Mouse (Mus musculus) hindbrain, embryonic 10.5 days (tissue): Measurements from ENCODE around the gene Map1s. TPM values are rescaled to one million over a fixed set of nuclear protein-coding genes. Genes with fewer than 3 reads are reported as not detected.
"Not testable (repeated sequence)": the region's sequence is repeated elsewhere in the genome, so short reads cannot be mapped to it uniquely, and the experiment has no call there.

Experiments
- DNase-seq: peaks from one replicate; pipeline ENCODE4 v3.0.0-alpha.2; 2017; ENCODE audit warnings: low spot score
- H3K27ac ChIP-seq: fragments of 300-500 bp; sonication (generic); 2 replicates; pipeline ENCODE4 v1.5.1; 2016; ENCODE audit warnings: mild to moderate bottlenecking, moderate library complexity
- H3K27me3 ChIP-seq: fragments of 300-500 bp; sonication (generic); 2 replicates; pipeline ENCODE4 v1.6.1; 2016; ENCODE audit warnings: mild to moderate bottlenecking; ENCODE audit not compliant: poor library complexity, insufficient read depth, severe bottlenecking
- H3K36me3 ChIP-seq: fragments of 300-500 bp; sonication (generic); 2 replicates; pipeline ENCODE4 v1.6.1; 2016; ENCODE audit warnings: mild to moderate bottlenecking, moderate library complexity
- H3K4me1 ChIP-seq: fragments of 300-500 bp; sonication (generic); replicated peaks from 2 replicates; pipeline ENCODE4 v1.6.1; 2016; ENCODE audit warnings: mild to moderate bottlenecking
- H3K4me3 ChIP-seq: fragments of 300-500 bp; sonication (generic); 2 replicates; pipeline ENCODE4 v1.5.1; 2016; ENCODE audit warnings: mild to moderate bottlenecking, moderate library complexity
- H3K9me3 ChIP-seq: fragments of 300-500 bp; sonication (generic); 2 replicates; pipeline ENCODE4 v1.6.1; 2016; ENCODE audit warnings: mild to moderate bottlenecking, moderate library complexity
- WGBS: fragments of 180-500 bp; shearing (Covaris S2); methylation state at CpG from one replicate; pipeline ENCODE4 v1.1.7; 2016; 5-methylcytosine and 5-hydroxymethylcytosine counted together
- polyA plus RNA-seq: library from polyadenylated mRNA; unstranded; fragments of >200 nt; fragmentation: Nextera tagmentation; extraction: Ambion mirVana; gene quantifications from 2 replicates; pipeline ENCODE4 v1.2.1, GENCODE M21; 2016

Map1s gene
- polyA plus RNA-seq, 1 experiment from 2014 or later: 74.5 TPM

DNA sequence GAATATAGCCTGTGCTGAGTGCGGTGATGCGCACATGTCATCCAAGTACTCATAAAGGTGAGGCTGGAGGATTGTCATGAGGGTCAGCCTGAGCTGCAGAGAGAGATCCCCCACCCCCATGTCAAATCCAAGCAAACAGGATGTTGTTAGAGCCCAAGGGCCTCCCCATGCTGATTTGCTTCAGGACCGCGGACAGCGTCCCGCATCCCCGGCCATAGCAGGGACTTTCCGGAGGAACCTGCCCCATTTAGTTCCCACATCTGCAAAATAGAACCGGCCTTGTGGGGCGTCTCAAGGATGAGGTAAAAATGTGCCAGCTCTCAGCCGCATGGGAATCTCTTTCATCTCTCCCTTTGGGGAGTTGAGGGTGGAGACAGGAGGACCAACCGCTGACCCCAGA, 20.1 kb upstream of the Map1s start:
- 15% methylated on average over 12 of the region's 12 CpGs for WGBS
- no peaks in the 10 kb centered on the region for H3K9me3 ChIP-seq
- peaks cover 9% of the 10 kb centered on the region for H3K4me1 ChIP-seq
- peak; percentile 39 for DNase-seq
- H3K27ac ChIP-seq: no peak overlapping the region
- peaks cover under 1% of the 10 kb centered on the region; the same call in 1 of the 2 replicates for H3K36me3 ChIP-seq
- no peak overlapping the region for H3K4me3 ChIP-seq
- H3K27me3 ChIP-seq: peaks cover 34% of the 10 kb centered on the region

DNA sequence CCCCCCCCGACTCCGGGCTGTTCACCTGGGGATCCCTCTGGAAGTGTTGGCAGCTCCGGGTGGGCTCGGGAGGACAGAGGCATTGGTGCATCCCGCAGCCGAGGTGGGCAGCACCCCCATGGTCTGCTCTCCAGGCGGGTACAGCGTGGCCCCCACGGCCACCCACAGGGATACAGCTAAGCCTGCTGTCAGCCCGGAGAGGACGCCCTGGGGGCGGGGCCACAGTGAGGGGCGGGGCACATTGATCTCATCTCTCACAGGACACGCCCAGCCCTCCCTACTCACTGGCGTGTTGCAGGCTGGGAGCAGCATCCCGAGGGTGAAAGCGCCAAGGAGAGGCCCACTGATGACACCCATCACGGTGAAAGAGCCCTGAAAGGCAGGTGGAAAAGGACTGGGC, 18.1 kb upstream of the Map1s start:
- Histone ChIP-seq H3K4me3 (peak overlapping the region; percentile 20), H3K4me1 (peaks cover 21% of the 10 kb centered on the region), H3K27me3 (peaks cover 55% of the 10 kb centered on the region), H3K27ac (0 out of 2 replicates have a peak overlapping the region, but pooled peaks have one; percentile 3), H3K9me3 (no peaks in the 10 kb centered on the region), H3K36me3 (peaks cover 8% of the 10 kb centered on the region)
- no peak for DNase-seq
- WGBS: 9% methylated on average over 18 of the region's 18 CpGs

DNA sequence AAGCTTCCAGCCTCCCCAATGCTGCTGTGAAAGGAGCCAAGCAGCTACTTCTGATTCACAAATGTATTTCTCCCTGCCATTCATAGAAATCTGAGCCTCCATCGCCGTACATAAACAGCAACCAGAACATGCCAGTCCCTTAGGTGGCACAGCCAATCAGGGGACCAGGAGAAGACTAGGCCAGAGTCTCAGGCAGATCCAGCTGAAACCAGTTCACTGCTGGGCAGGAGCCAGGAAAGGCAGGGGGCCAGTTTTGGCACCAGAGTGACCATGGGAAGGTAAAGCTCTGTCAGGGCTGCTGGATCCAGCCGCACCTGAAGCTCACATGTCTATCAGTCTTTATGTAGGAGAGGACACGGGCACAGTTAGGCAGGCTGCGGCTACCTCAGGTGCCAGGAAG, 15.1 kb upstream of the Map1s start:
- no peak for DNase-seq
- WGBS: 93% methylated on average over 5 of the region's 5 CpGs
- Histone ChIP-seq H3K27me3 (peaks cover 79% of the 10 kb centered on the region), H3K27ac (no peak overlapping the region), H3K4me3 (no peak overlapping the region), H3K36me3 (peaks cover 38% of the 10 kb centered on the region), H3K4me1 (peaks cover 39% of the 10 kb centered on the region), H3K9me3 (no peaks in the 10 kb centered on the region)

DNA sequence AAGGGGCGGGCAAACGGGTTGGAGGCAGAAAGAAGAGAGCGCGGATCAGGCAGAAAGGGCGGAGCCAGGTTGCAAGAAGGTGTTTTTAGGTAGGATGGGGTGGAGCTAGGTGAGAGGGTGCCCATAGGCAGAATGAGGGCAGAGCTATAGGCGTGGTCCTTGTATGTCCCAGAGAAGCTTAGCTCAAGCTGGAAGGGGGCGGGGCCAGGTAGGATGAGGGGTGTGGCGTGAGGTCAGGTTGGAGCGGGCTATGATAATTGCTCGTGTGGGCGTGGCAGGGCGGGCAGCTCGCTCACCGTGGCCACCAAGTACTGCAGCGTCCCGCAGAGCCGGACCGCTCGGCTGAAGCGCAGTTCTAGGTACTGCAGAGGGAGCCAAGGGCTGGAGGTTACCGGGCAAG, 14.4 kb upstream of the Map1s start:
- Histone ChIP-seq H3K4me1 (peaks cover 46% of the 10 kb centered on the region), H3K27me3 (peaks cover 74% of the 10 kb centered on the region), H3K4me3 (peak overlapping the region; percentile 18; the same call in 1 of the 2 replicates), H3K36me3 (peaks cover 45% of the 10 kb centered on the region), H3K9me3 (no peaks in the 10 kb centered on the region), H3K27ac (no peak overlapping the region)
- 6% methylated on average over 21 of the region's 21 CpGs for WGBS
- no peak for DNase-seq

DNA sequence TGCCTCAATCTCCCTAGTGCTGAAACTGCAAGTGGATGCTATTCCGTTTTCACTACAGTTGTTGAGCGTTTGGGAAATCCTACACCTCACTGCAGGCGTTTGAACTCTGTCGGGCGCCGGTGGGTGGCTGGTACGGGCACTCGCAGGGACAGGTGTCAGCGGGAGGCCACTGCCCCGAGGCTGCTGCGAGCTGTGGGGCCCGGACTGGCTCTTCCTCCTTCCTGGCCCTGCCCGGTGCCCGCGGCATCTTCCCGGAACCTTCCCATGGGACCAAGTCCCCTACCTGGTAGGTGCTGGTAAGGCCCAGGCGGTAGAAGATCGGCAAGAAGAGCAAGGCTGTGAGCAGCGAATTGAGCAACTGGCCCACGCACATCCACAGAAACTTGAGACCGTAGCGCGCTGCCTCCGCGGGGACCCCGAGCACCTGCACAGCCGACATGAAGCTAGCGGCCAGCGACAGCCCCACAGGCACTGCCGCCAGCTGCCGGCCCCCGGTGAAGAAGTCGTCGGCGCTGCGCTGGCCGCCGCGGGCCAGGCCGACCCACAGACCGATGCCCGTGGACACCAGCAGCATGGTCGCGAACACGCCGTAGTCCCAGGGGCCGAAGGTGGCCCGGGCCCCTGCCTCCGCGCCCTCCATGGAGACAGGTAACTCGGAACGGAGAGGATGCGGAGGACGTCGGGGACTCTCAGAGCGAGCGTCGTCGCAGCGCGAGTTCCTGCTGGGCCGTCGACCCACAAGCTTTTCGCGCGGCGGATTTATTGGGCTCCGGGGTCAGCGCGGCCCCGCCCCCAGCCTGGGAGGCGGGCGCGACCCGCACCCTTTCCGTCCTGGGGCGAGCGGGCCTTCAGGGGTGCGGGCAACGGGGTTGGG, 13.5 kb upstream of the Map1s start, which contains the start of gene Slc5a5:
Gene Slc5a5, minus strand, starts transcription at position 736 of the 874 bp plus-strand sequence.
- WGBS: 2% methylated on average over 80 of the region's 80 CpGs
- peak within 1 kb of the TSS; percentile 45 for H3K4me3 ChIP-seq
- H3K27me3 ChIP-seq: peaks cover 74% of the 10 kb centered on the region
- peaks cover 47% of the 10 kb centered on the region for H3K4me1 ChIP-seq
- peaks cover 45% of the 10 kb centered on the region for H3K36me3 ChIP-seq
- H3K27ac ChIP-seq: peak within 1 kb of the TSS; percentile 45; the same call in 1 of the 2 replicates
- H3K9me3 ChIP-seq: no peaks in the 10 kb centered on the region
- no peak for DNase-seq

DNA sequence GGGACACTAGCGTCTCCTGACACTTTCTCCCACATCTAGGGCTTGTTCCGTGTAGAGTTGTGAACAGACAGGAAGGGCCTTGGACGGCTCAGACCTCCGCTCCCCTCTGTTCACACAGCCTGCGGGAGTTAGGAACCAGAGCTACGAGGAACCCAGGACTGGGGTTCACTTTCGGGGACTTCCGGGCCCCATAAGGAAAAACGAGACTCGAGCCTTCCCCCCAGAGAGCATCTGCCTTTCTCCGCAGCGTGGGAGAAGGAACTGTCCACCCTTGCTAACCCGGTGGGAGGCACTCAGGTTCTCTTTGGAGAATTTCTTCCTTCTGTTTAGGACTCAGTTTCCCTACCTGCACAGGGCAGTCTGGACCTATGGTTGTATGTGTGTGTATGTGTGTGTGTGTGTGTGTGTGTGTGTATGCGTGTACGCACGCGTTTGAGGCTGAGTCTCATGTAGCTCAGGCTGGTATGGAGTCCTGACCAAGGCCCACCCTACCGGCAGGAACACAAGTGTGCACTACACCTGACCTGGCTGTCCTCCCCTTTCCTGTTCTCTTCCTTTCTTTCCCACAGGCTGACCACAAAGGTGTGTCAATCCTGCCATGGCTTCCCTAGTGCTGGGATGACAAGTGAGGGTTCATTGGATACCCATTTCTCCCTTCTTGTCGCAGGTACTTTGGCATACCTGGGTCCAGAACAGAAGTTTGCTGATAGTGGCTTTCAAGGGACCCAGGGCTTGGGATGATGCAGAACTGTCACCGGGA, 12.7 kb upstream of the Map1s start:
- peak overlapping the region; percentile 45 for H3K4me3 ChIP-seq
- DNase-seq: peak; percentile 51
- H3K27ac ChIP-seq: no peak overlapping the region
- H3K36me3 ChIP-seq: peaks cover 45% of the 10 kb centered on the region
- H3K4me1 ChIP-seq: peaks cover 41% of the 10 kb centered on the region
- H3K27me3 ChIP-seq: peaks cover 72% of the 10 kb centered on the region
- WGBS: 30% methylated on average over 20 of the region's 20 CpGs
- no peaks in the 10 kb centered on the region for H3K9me3 ChIP-seq

DNA sequence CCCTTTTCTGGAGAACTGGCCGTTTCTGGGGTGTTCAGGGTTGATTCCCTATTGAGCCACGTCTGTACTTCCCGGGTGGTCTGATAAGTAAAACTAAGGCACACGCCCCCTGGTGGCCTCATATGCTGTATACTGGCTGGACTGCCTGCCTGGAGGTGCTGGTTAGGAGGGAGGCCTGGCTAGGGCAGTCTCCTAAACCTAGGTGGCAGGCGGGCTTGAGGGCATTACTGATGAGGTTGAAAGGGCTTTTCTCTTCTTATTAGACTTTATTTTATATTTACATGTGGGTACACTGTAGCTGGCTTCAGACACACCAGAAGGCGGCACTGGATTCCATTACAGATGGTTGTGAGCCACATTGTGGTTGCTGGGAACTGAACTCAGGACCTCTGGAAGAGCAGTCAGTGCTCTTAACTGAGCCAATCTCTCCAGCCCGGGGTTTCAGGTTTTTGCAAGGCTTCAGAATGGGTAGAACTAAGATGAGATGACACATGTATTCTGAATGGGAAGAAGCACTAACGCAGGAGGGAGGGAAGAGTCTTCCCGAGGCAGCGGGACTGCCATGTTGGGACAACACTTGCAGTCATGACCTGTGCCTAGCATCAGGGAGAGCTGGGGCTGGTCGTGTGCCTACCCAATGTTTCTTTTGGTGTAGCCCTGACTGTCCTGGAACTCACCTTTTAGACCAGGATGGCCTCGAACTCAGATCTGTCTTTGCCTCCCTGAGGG, 11.9 kb upstream of the Map1s start:
- Histone ChIP-seq H3K4me3 (peak overlapping the region; percentile 45; the same call in 1 of the 2 replicates), H3K36me3 (peaks cover 45% of the 10 kb centered on the region), H3K4me1 (peaks cover 48% of the 10 kb centered on the region), H3K27me3 (peaks cover 64% of the 10 kb centered on the region), H3K9me3 (no peaks in the 10 kb centered on the region), H3K27ac (no peak overlapping the region)
- DNase-seq: peak; percentile 87
- WGBS: 29% methylated on average over 12 of the region's 12 CpGs

DNA sequence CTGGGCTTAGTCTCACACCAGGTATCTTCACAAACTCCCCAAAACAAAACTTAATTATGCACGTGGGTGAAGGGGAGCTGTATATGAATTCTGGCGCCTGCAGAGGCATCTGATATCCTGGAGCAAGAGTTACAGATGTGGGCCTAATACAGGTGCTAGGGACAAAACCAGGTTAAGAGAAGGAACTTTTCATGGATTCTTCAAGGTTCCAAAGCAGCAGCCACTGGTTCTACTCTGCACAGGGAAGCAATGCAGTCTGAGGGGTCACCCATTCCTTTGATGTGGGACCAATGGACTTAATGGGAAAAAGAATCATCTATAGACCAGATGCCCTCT, 11.4 kb upstream of the Map1s start:
- no peak overlapping the region for H3K27ac ChIP-seq
- peaks cover 45% of the 10 kb centered on the region for H3K36me3 ChIP-seq
- no peak for DNase-seq
- peaks cover 59% of the 10 kb centered on the region for H3K27me3 ChIP-seq
- peaks cover 50% of the 10 kb centered on the region for H3K4me1 ChIP-seq
- WGBS: 66% methylated on average over 2 of the region's 2 CpGs
- H3K9me3 ChIP-seq: no peaks in the 10 kb centered on the region
- no peak overlapping the region for H3K4me3 ChIP-seq

DNA sequence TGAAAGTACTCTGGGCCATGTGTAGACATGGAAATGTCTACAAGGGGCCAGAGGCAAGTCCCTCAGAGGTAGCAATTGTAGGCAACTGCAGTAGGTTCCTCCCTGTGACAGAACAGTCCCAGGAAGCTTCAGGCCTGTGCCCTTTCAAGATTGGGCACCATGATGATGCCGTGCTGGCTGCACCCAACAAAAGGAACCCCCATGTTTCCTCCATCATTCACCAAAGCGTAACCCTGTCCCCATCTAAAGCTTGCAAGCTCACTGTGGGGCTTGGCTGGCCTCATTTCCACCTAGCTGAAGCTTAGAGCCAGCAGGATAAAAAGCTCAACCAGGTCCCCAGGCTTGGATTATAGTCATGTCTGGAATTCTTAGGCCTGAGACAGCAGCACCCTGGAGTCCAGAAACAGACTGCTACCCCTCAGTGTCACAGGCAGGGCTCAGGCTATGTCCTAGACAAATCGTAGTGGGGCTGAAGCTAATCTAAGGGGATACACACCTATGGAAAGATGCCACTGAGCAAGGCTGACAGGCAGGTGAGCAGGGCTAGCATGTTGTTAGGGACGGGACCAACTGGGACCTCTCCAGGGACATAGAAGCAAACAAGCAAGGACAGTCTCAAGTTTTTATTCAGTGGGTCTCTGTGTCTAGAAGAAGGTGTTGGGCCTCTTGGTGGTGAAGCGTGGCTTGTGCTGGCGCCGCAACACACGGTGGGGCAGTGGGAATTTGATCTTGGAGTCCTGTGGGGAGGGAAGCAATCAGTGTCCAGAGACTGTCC, 10.8 kb upstream of the Map1s start:
- Histone ChIP-seq H3K4me1 (peaks cover 50% of the 10 kb centered on the region), H3K4me3 (no peak overlapping the region), H3K27ac (no peak overlapping the region), H3K36me3 (peaks cover 45% of the 10 kb centered on the region), H3K9me3 (no peaks in the 10 kb centered on the region), H3K27me3 (peaks cover 53% of the 10 kb centered on the region)
- 85% methylated on average over 8 of the region's 8 CpGs for WGBS
- DNase-seq: no peak

DNA sequence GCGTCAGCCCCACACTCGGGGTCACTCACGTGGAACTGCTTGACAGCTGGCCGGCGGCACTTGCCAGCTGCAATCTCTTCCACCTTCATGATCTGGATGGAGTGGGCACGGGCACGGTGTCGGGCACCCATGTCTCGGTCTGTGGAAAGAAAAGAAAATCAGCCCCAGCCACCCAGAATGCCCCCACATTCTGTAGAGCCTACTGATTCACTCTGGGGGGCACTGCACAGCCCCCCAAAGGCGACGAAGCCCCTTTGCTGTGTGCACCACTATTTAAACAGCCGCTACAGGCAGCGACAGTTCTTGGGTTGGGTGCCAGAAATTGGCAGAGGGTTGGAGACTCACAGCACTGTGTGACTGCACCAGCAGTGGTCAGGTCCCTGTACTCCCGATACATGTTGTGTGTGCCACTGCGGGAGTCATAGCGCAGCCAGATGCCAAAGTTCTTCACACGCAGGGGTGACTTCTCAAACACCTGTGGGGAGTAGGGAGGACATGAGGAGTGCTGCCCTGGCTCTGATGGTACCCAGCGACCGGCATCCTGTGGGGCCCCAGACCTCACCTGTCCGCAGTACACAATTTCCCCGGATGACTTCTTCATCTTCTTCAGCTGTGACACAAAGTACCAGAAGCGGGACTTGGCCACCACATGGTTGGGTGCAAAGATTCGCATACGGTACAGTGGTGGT, 10.0 kb upstream of the Map1s start:
- not testable (repeated sequence) for H3K9me3 ChIP-seq, DNase-seq
- peaks cover 45% of the 10 kb centered on the region for H3K27me3 ChIP-seq
- H3K4me1 ChIP-seq: peaks cover 50% of the 10 kb centered on the region
- H3K27ac ChIP-seq: peak overlapping the region; percentile 95
- 79% methylated on average over 24 of the region's 24 CpGs for WGBS
- peak overlapping the region; percentile 71 for H3K4me3 ChIP-seq
- peaks cover 44% of the 10 kb centered on the region for H3K36me3 ChIP-seq

DNA sequence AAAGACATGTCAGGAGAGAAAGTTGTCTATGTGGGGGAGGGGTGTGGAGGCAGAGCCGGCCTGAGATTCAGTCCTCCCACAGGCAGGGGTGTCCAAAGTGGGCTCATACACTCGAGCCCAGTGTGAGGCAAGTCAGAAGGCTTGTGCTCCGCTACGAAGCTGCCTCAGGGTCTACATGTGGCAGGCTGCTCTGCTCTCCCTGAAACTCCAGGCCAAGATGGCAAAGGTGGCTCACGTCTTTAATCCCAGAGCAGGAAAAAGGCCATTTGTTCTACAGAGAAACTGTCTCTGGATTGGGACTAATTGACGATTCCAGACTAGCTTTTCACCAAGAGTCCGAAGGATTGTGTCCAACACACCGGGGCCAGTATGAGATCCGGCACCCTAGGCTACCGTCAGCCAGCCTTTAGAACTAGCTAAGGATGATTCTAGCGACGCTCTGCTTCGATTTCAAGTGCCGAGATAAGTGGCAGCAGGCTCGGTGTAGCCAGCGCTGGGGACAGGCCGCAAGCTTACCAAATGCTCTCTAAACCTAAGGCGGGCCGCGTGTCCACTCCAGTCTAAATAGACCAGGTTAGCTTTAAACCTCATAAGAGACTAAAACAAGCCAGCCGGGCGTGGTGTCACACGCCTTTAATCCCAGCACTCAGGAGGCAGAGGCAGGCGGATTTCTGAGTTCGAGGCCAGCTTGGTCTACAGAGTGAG, 9.3 kb upstream of the Map1s start:
- Histone ChIP-seq H3K27ac (peak overlapping the region; percentile 95), H3K36me3 (peaks cover 38% of the 10 kb centered on the region), H3K4me1 (peaks cover 48% of the 10 kb centered on the region), H3K4me3 (peak overlapping the region; percentile 71), H3K27me3 (peaks cover 38% of the 10 kb centered on the region), H3K9me3 (no peaks in the 10 kb centered on the region)
- DNase-seq: no peak
- WGBS: 4% methylated on average over 25 of the region's 25 CpGs
